Mouse (Mus musculus) NIH3T3 (cell line): ENCODE data around the gene Junb.

Experiments
- DNase-seq: peaks from one replicate; pipeline ENCODE4 v3.0.0-alpha.2; 2012; ENCODE audit warnings: low read depth

The Junb gene

GRCm38 (mm10) chr8:84987903-84988302, 9.4 kb upstream of the Junb start:
- DNase-seq, result peak; percentile 53

- DNase-seq, result no peak
These were observed 8.9 kb upstream of the Junb start for GRCm38 (mm10) chr8:84987388-84987787.

DNA sequence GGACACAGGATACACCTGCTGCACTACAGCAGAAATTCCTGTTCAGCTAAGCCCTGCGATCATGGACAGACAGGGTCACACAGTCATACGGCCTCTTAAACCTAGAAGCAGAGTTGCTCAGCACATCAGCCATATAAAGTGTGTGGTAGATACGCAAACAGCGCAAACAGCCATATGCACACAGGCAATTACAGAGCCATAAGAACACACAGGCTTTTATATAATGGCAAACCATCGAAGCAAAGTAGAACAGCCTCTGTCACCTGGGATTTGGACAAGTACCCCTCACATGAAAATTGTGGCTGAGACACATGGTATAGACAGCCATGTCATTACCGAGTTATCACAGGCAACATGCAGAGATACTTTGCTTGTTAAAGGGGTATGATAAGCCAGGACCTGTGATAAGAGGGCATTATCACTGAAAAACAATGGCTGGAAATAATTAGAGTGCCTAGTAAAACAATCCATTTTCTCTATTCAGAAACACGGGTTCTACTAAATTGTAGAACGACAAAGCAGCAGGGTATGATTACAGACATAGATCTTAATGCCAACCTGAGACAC, 7.9 kb upstream of the Junb start:
- no peak for DNase-seq

DNA sequence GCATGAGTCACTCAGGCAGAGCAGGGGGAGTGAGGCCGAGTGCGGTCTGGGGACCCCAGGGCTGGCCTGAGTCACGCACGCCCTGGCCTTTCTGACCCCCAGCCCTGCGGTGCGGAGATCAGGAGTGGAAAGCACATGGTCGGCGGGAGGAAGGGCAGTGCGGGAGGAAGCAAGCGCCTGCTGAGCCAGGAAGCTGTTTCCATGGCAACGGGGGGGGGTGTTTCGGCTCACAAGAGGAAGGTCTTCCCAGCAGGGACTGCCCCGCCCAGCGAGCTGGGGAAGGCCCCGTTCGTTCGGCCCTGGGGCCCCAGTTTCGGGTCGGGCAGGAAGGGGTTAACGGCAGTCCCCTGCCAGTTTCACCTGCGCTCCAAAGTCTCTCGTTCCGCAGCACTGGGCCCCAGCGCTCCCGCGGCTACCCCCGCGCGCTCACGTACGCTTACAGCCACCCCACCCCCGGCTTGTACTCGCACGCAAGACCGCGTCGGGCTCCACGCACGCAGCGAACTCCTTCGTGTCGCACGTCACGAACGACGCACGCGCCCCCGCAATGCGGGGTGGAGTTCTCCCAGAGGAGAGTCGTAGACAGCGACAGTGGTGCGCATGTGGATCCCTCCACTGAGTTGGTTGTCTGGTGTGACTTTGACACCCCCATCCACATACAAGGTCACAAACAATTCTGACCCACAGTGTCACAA, 7.3 kb upstream of the Junb start:
- peak; percentile 89 for DNase-seq

- no peak for DNase-seq
These were observed 6.6 kb upstream of the Junb start for GRCm38 (mm10) chr8:84985049-84985683.

DNA sequence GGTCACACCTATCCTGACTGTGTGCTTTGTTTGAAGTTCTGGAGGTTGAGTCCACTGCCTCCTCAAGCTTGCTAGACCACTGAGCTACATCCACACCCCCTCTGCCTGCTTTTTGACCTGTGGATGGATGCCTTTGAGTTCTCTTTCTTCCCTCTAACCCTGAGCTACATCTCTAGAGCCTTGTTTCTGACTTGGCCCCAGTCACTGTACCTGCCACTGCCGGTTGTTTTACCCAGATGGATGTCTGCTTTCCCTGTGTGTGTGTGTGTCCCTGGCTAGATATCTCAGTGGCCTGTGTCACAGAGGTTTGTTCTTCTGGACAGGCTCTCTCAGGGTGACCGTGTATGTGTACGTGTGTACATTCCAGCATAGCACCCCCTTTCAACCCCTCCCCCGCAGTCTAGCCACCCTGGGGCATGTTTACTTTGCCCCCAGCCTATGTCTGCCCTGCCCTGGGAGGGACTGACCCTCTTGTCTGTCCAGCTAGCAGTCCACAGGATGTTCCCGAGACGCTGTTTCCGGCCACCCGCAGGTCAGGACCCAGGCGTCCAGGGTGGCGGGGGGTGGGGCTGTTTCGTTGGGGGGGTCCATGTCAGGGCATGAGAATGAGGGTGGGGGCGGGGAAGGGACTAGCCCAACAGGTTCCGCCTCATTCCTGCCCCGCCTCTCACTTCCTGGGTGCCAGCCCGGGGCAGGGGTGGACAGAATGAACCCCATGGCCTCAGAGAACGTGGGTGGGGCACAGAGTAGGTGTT, 6.0 kb upstream of the Junb start:
- DNase-seq, result no peak

DNA sequence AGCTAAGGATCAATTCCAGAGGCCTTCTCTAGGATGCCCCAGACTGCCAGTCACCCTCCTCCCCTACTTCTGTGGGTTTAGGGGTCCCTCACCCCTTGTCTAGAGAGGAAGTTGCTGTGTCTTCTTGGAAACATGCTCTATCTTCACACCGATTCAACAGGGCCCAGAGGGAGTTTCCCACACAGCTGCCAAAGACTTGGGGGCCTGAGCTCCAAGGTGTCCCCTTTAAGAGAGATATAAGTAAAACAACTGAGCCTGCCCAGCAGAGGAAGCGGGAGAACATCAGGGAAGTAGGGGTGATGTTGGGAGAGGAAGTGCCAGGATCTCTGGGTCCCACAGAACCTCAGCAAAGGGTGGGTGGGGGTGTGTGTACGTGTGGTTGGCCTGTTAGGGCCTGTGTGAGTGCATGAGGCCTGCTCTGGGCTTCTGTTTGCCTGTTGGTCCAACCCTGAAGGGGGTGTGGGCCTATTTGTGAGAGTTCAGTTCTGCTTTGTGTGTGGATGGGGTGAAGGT, 4.0 kb upstream of the Junb start:
- no peak for DNase-seq

DNA sequence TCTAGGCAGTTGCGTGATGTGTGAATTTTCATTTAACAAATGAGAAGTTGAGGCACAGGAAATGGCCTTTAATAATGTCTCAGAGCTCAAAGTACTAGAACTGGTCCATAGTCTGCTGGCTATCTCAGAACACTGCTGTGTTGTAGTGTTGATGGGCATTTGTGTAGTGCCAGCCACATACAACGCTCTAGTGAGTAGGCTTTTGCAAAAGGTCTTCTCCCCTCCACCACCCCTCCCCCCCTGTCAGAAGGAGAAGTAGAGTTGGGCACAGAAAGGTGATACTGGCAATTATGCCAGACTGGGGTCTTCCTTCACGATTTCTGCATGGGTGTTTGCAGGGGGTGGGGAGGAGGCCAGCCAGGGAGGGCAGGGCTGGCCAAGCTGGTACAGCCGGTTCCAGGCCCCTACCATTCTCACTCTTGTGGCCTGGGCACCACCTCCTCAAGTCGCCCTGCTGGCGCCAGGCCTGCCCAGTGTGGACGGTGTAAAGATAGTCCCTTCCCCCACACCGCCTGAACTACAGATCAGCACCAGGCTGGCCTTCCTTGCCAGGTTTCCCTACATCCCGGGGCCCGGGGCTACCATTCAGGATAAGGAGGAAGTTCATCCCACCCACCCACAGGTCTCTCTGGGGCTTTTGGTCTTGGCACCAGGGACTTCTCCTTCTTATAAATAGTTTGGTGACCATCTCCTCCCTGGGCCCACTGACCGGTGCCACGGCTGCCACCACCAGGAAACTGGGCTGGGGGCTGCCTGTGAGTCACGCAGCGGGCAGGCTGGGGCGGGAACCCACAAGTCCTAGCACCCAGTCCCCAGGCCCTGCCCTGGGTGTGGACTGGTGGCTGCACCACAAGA, 3.4 kb upstream of the Junb start:
- DNase-seq, result no peak

DNA sequence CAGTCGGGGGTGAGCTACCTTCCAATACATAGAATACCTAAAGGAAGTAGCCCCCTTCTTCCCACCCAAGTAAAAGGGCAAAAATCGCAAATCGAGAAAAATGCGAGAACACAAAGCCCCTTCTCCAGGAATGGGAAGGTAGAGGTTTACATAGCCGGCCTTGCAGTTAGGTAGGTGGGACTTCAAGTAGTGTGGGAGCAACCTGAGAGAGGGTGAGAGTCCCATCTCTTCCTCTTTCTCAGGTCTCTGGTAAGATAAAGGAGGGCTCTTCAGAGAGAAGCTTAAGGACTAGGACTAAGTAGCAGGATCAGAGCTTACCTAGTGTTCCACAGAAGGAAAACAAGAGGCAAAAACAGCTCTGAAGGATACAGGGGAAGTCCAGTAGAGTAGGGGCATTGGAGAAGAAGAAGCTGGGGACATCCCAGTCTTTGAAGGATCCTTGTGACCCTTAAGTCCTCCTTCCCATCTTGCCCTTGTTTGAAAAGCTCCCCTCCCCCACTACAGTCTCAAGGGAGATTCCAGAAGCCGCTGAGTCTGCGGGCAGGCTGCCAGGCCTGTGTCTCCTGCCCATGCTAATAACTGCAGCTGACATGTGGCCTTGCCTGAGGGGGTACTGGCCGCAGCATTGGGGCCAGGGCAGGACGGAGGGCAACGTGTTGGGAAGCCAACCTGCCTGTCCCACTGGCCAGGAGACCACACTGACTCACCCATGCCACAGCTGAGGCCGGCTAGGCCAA, 2.3 kb upstream of the Junb start:
- peak; percentile 94 for DNase-seq

- DNase-seq, result peak; percentile 97
These were observed 1.3 kb upstream of the Junb start for GRCm38 (mm10) chr8:84979599-84980421.

- peak; percentile 65 for DNase-seq
These were observed 877 bp downstream of the Junb start for GRCm38 (mm10) chr8:84977435-84978247.

DNA sequence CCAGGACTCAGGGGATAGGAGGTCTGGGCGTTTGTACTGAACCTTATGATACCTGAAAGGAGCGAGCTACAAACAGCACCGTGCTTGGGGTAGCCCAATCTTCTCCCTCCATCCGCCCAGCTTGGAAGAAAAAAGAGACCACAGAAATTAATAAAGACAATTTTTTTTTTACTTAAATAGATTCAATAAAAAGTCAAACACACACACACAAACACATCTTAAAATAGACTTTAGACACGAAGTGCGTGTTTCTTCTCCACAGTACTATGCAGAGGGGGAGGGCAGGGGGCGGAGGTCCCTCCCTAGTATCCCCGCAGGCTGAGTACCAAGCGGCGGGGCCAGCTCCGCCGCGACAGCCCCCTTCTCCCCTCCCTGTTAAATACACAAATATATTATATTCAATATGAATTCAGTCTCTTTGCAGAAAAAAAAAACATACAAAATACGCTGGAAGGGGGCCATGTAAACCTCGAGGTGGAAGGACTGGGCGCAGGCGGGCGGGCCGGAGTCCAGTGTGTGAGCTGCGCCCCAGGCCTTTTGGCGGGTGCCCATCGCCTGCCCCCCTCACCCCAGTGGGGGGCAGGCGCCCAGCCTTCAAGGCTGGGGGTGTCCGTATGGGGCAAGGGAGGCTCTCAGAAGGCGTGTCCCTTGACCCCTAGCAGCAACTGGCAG, 1.6 kb downstream of the Junb start:
- peak; percentile 72 for DNase-seq

GRCm38 (mm10) chr8:84976031-84976762, 2.3 kb downstream of the Junb start:
- DNase-seq, result peak; percentile 97

GRCm38 (mm10) chr8:84975434-84975833, 3.1 kb downstream of the Junb start:
- peak; percentile 87 for DNase-seq

- DNase-seq, result no peak
These were observed 3.9 kb downstream of the Junb start for GRCm38 (mm10) chr8:84974543-84975142.

GRCm38 (mm10) chr8:84973803-84974542, 4.5 kb downstream of the Junb start:
- DNase-seq, result peak; percentile 88

GRCm38 (mm10) chr8:84973079-84973478, 5.4 kb downstream of the Junb start:
- no peak for DNase-seq
